Mouse (Mus musculus) heart, embryonic 16.5 days (tissue): Measurements from ENCODE around the gene Fars2. TPM values are rescaled to one million over a fixed set of nuclear protein-coding genes. Genes with fewer than 3 reads are reported as not detected.

ENCODE experiments used
- ATAC-seq: fragments of 200-750 bp; cut with Nextera tagmentation; replicated peaks from 2 replicates; pipeline ENCODE4 v1.8.0; 2017; ENCODE audit warnings: moderate number of reproducible peaks; ENCODE audit not compliant: insufficient read depth, low FRiP score; ENCODE audit errors: extremely low read depth
- H3K27ac ChIP-seq: fragments of 300-500 bp; sonication (generic); 2 replicates; pipeline ENCODE4 v1.5.1; 2014; ENCODE audit warnings: mild to moderate bottlenecking, low read length, control low read depth, moderate library complexity
- H3K27me3 ChIP-seq: fragments of 300-500 bp; sonication (generic); 2 replicates; pipeline ENCODE4 v1.6.1; 2014; ENCODE audit warnings: low read length, mixed read lengths; ENCODE audit not compliant: control insufficient read depth, insufficient read depth
- H3K36me3 ChIP-seq: fragments of 300-500 bp; sonication (generic); 2 replicates; pipeline ENCODE4 v1.6.1; 2014; ENCODE audit not compliant: control insufficient read depth, insufficient read depth
- H3K4me1 ChIP-seq: fragments of 300-500 bp; sonication (generic); 2 replicates; pipeline ENCODE4 v1.6.1; 2014; ENCODE audit warnings: low read length, mixed read lengths; ENCODE audit not compliant: control insufficient read depth, insufficient read depth
- H3K4me2 ChIP-seq: fragments of 300-500 bp; sonication (generic); 2 replicates; pipeline ENCODE4 v1.6.1; 2014; ENCODE audit warnings: low read depth, mild to moderate bottlenecking, control low read depth, low read length
- H3K4me3 ChIP-seq: fragments of 300-500 bp; sonication (generic); 2 replicates; pipeline ENCODE4 v1.5.1; 2014; ENCODE audit warnings: mild to moderate bottlenecking, control low read depth, low read length
- H3K9ac ChIP-seq: fragments of 300-500 bp; sonication (generic); 2 replicates; pipeline ENCODE4 v1.6.1; 2014; ENCODE audit warnings: low read length, control low read depth
- H3K9me3 ChIP-seq: fragments of 300-500 bp; sonication (generic); replicated peaks from 2 replicates; pipeline ENCODE4 v1.6.1; 2016; ENCODE audit warnings: low read length; ENCODE audit not compliant: control insufficient read depth
- WGBS: fragments of 180-500 bp; shearing (Covaris S2); extraction: QIAGEN DNeasy Blood & Tissue Kit; methylation state at CpG from one replicate; pipeline ENCODE4 v1.1.7; 2014; 5-methylcytosine and 5-hydroxymethylcytosine counted together
- polyA plus RNA-seq: library from polyadenylated mRNA; unstranded; fragments of >200 nt; fragmentation: Nextera tagmentation; extraction: Ambion mirVana; gene quantifications from 2 replicates; pipeline ENCODE4 v1.2.1, GENCODE M21; 2015

Gene Fars2
- polyA plus RNA-seq, 1 experiment from 2014 or later, result 71.5 TPM

- Histone ChIP-seq H3K27ac (no peak overlapping the region), H3K4me2 (peak overlapping the region; percentile 84), H3K9ac (peak overlapping the region; percentile 47; the same call in 1 of the 2 replicates), H3K27me3 (peaks cover 75% of the 10 kb centered on the region), H3K4me1 (peaks cover 24% of the 10 kb centered on the region), H3K4me3 (peak overlapping the region; percentile 53), H3K36me3 (no peaks in the 10 kb centered on the region), H3K9me3 (no peaks in the 10 kb centered on the region; the same call in 1 of the 2 replicates)
- ATAC-seq, result no peak
- 7% methylated on average over 34 of the region's 34 CpGs for WGBS
Observed at GRCm38 (mm10) chr13:36731016-36731930, 614.1 kb downstream of the Fars2 start.

DNA sequence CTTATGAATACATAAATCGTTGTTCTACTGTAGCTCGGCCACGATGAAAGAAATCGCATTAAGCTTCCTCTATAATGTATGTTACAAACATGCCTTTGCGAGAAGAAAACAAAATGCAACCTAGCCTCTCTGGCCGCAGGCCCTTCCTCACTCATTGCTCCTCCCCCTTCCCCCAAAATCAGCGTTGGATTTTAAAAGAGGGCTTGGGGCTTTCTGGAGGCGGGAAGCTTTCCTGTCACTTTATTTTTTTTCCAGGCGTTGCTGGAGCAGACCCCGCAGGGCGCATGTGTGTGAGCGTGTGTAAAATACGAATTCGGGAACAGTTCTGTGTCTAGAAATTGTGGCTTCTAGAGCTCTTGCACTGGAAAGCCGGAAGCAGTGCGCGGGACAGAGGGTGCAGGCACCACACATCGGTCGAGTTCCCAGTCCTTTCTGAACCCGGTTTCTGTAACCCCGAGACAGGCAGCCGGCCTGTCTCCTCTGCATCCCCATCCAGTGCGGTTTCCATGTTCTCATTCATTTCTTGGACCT is 614.8 kb downstream of the Fars2 start:
- no peaks in the 10 kb centered on the region; the same call in 1 of the 2 replicates for H3K9me3 ChIP-seq
- WGBS, result under 1% methylated on average over 23 of the region's 23 CpGs
- H3K4me3 ChIP-seq, result peak overlapping the region; percentile 53
- no peak overlapping the region for H3K9ac ChIP-seq
- no peaks in the 10 kb centered on the region for H3K36me3 ChIP-seq
- H3K27ac ChIP-seq, result no peak overlapping the region
- peak overlapping the region; percentile 84 for H3K4me2 ChIP-seq
- peaks cover 73% of the 10 kb centered on the region for H3K27me3 ChIP-seq
- peaks cover 19% of the 10 kb centered on the region for H3K4me1 ChIP-seq
- ATAC-seq, result no peak

- H3K27me3 ChIP-seq, result peaks cover 65% of the 10 kb centered on the region
- no peak overlapping the region for H3K4me3 ChIP-seq
- WGBS, result 12% methylated on average over 6 of the region's 6 CpGs
Observed at GRCm38 (mm10) chr13:36732891-36733490, 615.8 kb downstream of the Fars2 start.

GRCm38 (mm10) chr13:36733566-36733965 is 616.4 kb downstream of the Fars2 start:
- ATAC-seq, result no peak
- Histone ChIP-seq H3K27ac (no peak overlapping the region), H3K4me3 (peak overlapping the region; percentile 61), H3K9me3 (no peaks in the 10 kb centered on the region), H3K9ac (no peak overlapping the region), H3K36me3 (no peaks in the 10 kb centered on the region), H3K4me1 (peaks cover 19% of the 10 kb centered on the region), H3K27me3 (peaks cover 59% of the 10 kb centered on the region), H3K4me2 (peak overlapping the region; percentile 94; the same call in 1 of the 2 replicates)
- WGBS, result 6% methylated on average over 10 of the region's 10 CpGs

More at GRCm38 (mm10) chr13:36732891-36733490, 615.8 kb downstream of the Fars2 start:
- no peak overlapping the region for H3K27ac ChIP-seq
- H3K4me1 ChIP-seq, result peaks cover 19% of the 10 kb centered on the region
- no peak overlapping the region for H3K9ac ChIP-seq
- no peak for ATAC-seq
- H3K36me3 ChIP-seq, result no peaks in the 10 kb centered on the region
- no peak overlapping the region for H3K4me2 ChIP-seq
- no peaks in the 10 kb centered on the region; the same call in 1 of the 2 replicates for H3K9me3 ChIP-seq

- H3K4me3 ChIP-seq, result peak overlapping the region; percentile 61
- peaks cover 19% of the 10 kb centered on the region for H3K4me1 ChIP-seq
- peak overlapping the region; percentile 94 for H3K4me2 ChIP-seq
- no peak overlapping the region for H3K9ac ChIP-seq
- H3K36me3 ChIP-seq, result no peaks in the 10 kb centered on the region
- ATAC-seq, result no peak
- WGBS, result 2% methylated on average over 26 of the region's 26 CpGs
- 0 out of 2 replicates have a peak, but pooled peaks cover 3% of the 10 kb centered on the region for H3K9me3 ChIP-seq
- no peak overlapping the region for H3K27ac ChIP-seq
- peaks cover 54% of the 10 kb centered on the region for H3K27me3 ChIP-seq
Observed at GRCm38 (mm10) chr13:36733989-36734690, 616.9 kb downstream of the Fars2 start.

GRCm38 (mm10) chr13:36734731-36735571 is 617.7 kb downstream of the Fars2 start, which contains the start of gene Nrn1:
TSS of gene Nrn1 (minus strand) at chr13:36735131.
- Histone ChIP-seq H3K4me2 (peak within 1 kb of the TSS; percentile 94), H3K36me3 (no peaks in the 10 kb centered on the region), H3K9ac (peak within 1 kb of the TSS; percentile 67), H3K4me3 (peak within 1 kb of the TSS; percentile 61), H3K27me3 (peaks cover 45% of the 10 kb centered on the region), H3K4me1 (peaks cover 19% of the 10 kb centered on the region), H3K9me3 (0 out of 2 replicates have a peak, but pooled peaks cover 3% of the 10 kb centered on the region), H3K27ac (no peak within 1 kb of the TSS)
- ATAC-seq, result no peak
- WGBS, result 1% methylated on average over 50 of the region's 50 CpGs

DNA sequence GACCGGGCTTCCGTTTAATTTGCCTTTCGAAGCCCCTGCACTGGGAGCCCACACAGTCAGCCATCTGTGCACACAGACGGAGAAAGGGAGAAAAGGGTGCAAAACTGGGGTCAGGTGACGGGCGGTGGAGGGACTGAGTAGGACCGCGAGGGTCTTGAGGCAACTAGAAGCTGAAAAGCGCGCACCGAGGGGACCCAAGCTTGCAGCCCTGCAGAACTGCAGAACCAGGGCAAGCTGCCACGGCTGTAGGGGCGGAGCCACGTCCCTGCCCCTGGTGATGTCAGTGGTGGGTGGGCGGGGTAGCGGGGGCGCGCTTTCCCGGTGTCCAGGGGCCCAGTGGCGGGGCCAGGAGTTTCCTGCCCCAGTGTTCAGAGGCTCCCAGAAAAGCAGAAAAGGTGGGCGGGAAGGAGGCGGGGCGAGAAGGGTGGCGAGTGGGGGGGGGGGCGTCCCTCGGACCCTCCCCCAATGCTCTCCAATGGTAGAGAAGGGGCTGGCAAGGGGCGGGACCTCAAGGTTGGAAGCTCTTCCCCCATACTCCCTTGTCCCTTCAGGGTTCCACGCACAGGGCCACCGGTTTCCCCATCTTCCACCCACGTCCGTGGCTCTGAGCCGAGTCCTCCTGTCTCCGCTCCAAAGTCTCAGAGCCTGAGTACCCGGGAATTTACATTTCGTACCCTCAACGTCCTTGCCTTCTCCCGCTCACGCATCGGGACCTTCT is 618.8 kb downstream of the Fars2 start:
- Histone ChIP-seq H3K4me2 (peak overlapping the region; percentile 94), H3K27ac (no peak overlapping the region), H3K27me3 (peaks cover 36% of the 10 kb centered on the region), H3K9me3 (0 out of 2 replicates have a peak, but pooled peaks cover 3% of the 10 kb centered on the region), H3K36me3 (no peaks in the 10 kb centered on the region), H3K9ac (peak overlapping the region; percentile 67), H3K4me1 (peaks cover 19% of the 10 kb centered on the region), H3K4me3 (peak overlapping the region; percentile 61)
- ATAC-seq, result peak; percentile 85
- WGBS, result 1% methylated on average over 36 of the region's 39 CpGs
